Mouse (Mus musculus): Measurements from ENCODE around the gene Otulin. TPM values are rescaled to one million over a fixed set of nuclear protein-coding genes. Genes with fewer than 3 reads are reported as not detected.

Gene Otulin
- total RNA-seq, 2 experiments from 2014 or later, result 18.8 to 21.4 TPM

- H3K27ac ChIP-seq, result no peak overlapping the region
- no peak for TF ChIP-seq CTCF (IDR thresholded peaks at IDR 0.05)
- intact Hi-C loops (cut with DNase I), result no loop called here
- no peak overlapping the region for H3K4me3 ChIP-seq
- no peak for DNase-seq (ENCODE audit: extremely low spot score in 1 of 2, low spot score in 2 of 2)
Measured at GRCm38 (mm10) chr15:27586093-27586480, 44.4 kb downstream of the Otulin start.

DNA sequence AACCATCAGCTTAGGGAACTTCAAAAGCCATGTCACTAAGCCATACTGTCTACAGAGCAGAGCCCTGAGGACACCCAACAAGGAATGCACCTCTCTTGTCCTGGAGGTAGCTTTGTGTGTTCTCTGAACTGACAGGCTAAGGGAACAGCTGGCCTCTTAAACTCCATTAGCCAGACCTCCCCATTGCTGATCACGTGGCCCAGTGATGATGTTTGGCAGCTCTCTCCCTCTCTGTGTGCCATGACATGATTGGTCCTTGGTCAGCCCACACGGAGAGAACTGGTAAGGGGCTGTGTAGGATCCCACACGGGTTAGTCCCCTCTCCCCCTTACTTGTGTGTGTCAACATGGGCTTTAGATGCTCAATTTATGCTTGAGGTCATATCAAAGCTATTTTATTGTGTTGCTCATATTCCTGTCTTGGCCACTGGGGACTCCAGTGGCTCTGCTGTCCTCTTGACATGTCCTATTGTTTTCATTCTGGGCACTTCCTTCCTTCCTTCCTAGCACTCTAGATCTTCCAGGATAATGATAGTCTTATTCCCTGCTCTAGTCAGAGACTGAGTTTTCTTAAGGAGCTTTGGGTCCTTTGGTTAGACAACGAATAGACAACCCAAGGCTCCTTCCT, 44.9 kb downstream of the Otulin start:
- intact Hi-C loops (cut with DNase I), result no loop called here
- DNase-seq (ENCODE audit: extremely low spot score in 1 of 2, low spot score in 2 of 2), result no peak
- H3K27ac ChIP-seq, result no peak overlapping the region; the same call in 1 of the 2 replicates
- no peak overlapping the region for H3K4me3 ChIP-seq
- TF ChIP-seq CTCF (IDR thresholded peaks at IDR 0.05), result peak; percentile 22

DNA sequence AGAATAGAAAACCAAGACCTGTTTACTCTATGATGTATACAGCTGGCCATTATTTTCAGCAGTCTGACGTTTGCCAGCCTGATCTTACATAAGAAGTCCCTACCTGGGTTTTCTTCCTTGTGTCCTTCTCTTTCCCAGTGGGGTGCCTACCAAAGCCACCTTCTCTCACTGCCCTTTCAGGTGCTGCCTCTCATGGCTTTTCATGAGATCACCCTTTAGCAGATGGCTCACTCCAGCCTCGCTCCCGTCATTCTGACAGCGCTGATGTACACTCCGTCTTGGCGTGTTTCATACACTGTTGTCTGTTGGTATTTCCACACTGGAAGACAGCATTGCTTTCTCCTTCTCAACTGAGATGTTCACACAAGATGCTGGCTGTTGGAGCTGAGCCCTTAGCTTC, 46.9 kb downstream of the Otulin start:
- no peak for TF ChIP-seq CTCF (IDR thresholded peaks at IDR 0.05)
- DNase-seq (ENCODE audit: extremely low spot score in 1 of 2, low spot score in 2 of 2), result no peak
- intact Hi-C loops (cut with DNase I), result loop anchor here (1.0 kb wide), 1 partner anchor 257 kb away; no protein-coding TSS in a partner anchor
- Histone ChIP-seq H3K4me3 (no peak overlapping the region), H3K27ac (peak overlapping the region; percentile 63; the same call in 1 of the 2 replicates)

DNA sequence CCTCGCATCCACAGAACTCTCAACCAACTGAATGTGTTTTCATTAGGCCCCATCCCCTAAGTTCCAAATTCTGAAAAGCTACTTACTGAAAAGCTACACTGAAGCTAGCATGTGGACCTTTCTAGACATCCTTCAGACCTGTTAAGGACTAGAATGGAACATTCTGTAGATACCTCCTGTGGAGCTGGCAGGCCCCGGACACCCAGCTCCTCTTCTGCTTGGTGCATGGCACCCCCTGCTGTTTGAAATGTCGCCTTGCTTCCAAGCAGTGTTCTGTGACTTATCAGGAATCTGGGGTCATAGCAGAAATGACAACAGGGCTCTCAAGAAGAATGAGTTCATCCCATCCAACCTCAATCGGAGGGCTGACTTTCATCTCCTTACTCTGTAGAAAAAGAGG, 47.5 kb downstream of the Otulin start:
- intact Hi-C loops (cut with DNase I), result loop anchor here (1.0 kb wide), 1 partner anchor 257 kb away; no protein-coding TSS in a partner anchor
- TF ChIP-seq CTCF (IDR thresholded peaks at IDR 0.05), result peak; percentile 72
- H3K4me3 ChIP-seq, result no peak overlapping the region

DNA sequence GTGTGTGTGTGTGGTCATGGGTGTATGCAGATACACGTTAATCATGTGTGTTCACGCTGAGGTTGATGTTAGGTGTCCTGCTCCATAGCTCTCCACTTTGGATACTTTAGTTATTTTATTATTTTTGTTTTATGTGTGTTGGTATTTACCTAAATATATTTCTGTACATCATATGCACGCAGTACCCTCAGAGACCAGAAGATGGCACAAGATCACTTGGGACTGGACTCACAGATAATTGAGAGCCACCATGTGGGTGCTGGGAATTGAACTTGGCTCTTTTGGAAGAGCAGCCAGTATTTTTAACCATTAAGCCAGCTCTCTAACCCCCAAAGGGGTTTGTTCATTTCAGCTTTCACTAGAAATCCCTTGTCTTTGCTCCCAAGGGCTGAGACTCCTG, 48.1 kb downstream of the Otulin start:
- Histone ChIP-seq H3K4me3 (no peak overlapping the region), H3K27ac (peak overlapping the region; percentile 76)
- intact Hi-C loops (cut with DNase I), result no loop called here
- DNase-seq (ENCODE audit: extremely low spot score in 1 of 2, low spot score in 2 of 2), result no peak
- peak; percentile 56 for TF ChIP-seq CTCF (IDR thresholded peaks at IDR 0.05)

More for the DNA sequence above, 47.5 kb downstream of the Otulin start:
- peak; percentile 60 to 68 for DNase-seq (ENCODE audit: extremely low spot score in 1 of 2, low spot score in 2 of 2)
- peak overlapping the region; percentile 63; the same call in 1 of the 2 replicates for H3K27ac ChIP-seq

GRCm38 (mm10) chr15:27581640-27582039, 48.9 kb downstream of the Otulin start:
- peak overlapping the region; percentile 76 for H3K27ac ChIP-seq
- no peak for TF ChIP-seq CTCF (IDR thresholded peaks at IDR 0.05)
- H3K4me3 ChIP-seq, result no peak overlapping the region
- intact Hi-C loops (cut with DNase I), result no loop called here
- no peak for DNase-seq (ENCODE audit: extremely low spot score in 1 of 2, low spot score in 2 of 2)

GRCm38 (mm10) chr15:27580771-27581170, 49.7 kb downstream of the Otulin start:
- no peak for DNase-seq (ENCODE audit: extremely low spot score in 1 of 2, low spot score in 2 of 2)
- no peak overlapping the region for H3K4me3 ChIP-seq
- TF ChIP-seq CTCF (IDR thresholded peaks at IDR 0.05), result no peak
- peak overlapping the region; percentile 76 for H3K27ac ChIP-seq
- intact Hi-C loops (cut with DNase I), result no loop called here

DNA sequence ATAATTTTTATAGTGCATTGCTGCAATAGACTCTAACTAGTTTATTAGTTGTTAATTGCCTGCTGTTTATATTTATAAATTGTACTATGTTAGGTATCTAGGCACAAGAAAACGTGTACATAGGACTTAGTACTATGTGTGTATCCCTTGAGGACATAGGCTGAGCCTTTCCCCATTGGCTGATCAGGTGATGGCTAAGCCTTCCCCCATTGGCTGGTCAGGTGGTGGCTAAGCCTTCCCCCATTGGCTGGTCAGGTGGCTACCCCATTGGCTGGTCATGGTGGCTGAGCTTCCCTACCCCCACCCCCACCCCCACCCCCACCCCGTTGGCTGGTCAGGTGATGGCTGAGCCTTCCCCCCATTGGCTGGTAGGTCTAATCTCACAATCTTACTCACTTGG, 50.6 kb downstream of the Otulin start:
- H3K27ac ChIP-seq, result peak overlapping the region; percentile 76
- intact Hi-C loops (cut with DNase I), result no loop called here
- no peak for DNase-seq (ENCODE audit: extremely low spot score in 1 of 2, low spot score in 2 of 2)
- H3K4me3 ChIP-seq, result no peak overlapping the region
- TF ChIP-seq CTCF (IDR thresholded peaks at IDR 0.05), result no peak

GRCm38 (mm10) chr15:27578918-27579317, 51.6 kb downstream of the Otulin start:
- intact Hi-C loops (cut with DNase I), result no loop called here
- Histone ChIP-seq H3K4me3 (no peak overlapping the region), H3K27ac (no peak overlapping the region; the same call in 1 of the 2 replicates)
- TF ChIP-seq CTCF (IDR thresholded peaks at IDR 0.05), result no peak
- no peak for DNase-seq (ENCODE audit: extremely low spot score in 1 of 2, low spot score in 2 of 2)

DNA sequence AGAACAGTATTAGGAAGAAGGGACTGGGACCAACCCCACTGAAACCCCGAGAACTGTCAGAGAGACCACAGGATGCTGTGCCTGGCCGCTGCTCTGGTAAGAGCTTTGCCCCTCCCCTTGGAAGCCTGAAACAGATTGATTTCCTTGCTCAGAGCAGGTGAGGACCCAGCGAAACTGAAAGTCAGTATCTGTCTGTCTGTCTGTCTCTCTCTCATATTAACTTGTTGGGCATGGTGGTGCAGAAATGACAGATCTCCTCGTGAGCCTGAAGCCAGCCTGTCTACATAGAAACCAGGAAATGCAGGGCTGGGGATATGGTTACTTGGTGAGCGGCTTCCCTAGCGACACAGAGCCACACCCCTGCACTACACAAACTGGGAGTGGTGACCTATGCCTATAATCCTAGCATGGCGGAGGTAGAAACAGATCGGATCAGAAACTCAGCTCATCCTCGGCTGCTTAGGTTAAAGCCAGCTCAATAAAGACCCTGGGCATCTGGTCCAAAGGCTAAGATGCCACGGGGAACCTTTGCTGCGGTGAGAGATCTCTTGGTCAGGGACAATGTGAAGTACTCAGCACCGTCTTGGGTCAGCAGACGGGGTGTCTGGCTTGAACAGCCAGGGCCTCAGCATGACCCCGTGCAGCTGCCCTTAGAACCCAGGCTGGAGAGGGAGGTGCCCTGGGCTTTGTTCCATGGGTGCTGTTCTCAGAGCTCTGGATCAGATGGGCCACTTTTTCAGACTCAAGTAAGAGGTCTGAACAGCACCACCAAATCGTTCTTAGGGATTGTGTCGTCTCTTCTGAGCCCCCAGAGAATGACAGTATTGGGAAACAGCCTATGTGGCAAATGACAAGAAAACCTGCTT, 52.3 kb downstream of the Otulin start:
- intact Hi-C loops (cut with DNase I), result no loop called here
- H3K4me3 ChIP-seq, result no peak overlapping the region
- H3K27ac ChIP-seq, result peak overlapping the region; percentile 15
- DNase-seq (ENCODE audit: extremely low spot score in 1 of 2, low spot score in 2 of 2), result no peak
- TF ChIP-seq CTCF (IDR thresholded peaks at IDR 0.05), result no peak

- no peak for TF ChIP-seq CTCF (IDR thresholded peaks at IDR 0.05)
- peak overlapping the region; percentile 19; the same call in 1 of the 2 replicates for H3K27ac ChIP-seq
- no peak for DNase-seq (ENCODE audit: extremely low spot score in 1 of 2, low spot score in 2 of 2)
- no peak overlapping the region for H3K4me3 ChIP-seq
- intact Hi-C loops (cut with DNase I), result no loop called here
Measured at GRCm38 (mm10) chr15:27576886-27577285, 53.6 kb downstream of the Otulin start.

DNA sequence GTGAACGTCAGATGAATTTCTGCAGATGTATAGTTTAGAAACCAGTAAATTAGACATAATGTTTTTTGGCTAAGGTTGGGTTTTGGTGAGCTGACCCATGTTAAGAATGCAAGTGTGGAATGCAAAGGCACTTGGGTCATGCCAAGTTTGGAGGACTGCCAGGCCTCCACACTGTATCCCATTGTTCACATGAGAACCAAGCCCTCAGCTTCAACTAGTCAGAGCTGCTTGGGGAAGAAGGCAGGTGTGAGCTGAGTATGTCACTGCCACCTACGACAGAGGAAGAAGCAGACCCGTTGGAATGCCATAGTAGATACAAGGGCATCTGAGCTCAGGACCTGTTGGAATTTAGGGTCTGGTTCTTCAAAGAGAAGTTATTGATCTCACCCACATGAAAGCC, 54.6 kb downstream of the Otulin start:
- Histone ChIP-seq H3K27ac (peak overlapping the region; percentile 24; the same call in 1 of the 2 replicates), H3K4me3 (no peak overlapping the region)
- intact Hi-C loops (cut with DNase I), result no loop called here
- DNase-seq (ENCODE audit: extremely low spot score in 1 of 2, low spot score in 2 of 2), result no peak
- no peak for TF ChIP-seq CTCF (IDR thresholded peaks at IDR 0.05)
